Mouse (Mus musculus): ENCODE results near the gene Acacb. TPM values are rescaled to one million over a fixed set of nuclear protein-coding genes. Genes with fewer than 3 reads are reported as not detected.

The Acacb gene
- total RNA-seq, 2 experiments from 2014 or later = 4.4 to 5.3 TPM

DNA sequence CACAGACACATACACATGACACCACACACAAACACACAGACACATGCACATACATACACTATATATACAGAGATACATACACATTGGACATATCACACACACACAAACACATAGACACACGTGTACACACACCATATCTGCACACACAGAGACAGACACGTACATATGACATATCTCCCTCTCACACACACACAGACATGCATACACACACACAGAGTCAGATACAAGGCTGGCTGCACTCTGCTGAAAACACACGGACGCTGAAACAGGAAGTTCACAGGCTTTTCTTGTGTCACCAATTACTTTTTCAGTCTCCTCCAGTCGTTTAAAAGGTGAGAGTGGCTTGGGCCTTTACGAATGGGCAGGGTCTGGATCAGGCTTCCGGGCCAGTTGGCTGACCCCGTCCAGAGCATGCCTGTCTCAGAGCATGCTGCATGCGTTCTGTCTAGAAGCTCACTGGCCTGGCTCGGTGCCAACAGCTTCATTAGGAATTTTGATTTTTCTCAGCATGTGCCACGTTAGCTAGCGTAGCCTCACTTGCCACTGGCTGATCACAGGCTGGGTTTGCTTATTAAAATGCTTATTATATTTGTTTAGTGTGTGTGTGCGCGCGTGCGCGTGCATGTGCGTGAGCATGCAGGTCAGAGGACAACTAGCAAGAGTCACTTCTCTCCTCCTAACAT, 152.0 kb downstream of the Acacb start:
- no peak for DNase-seq (ENCODE audit: extremely low spot score in 1 of 2, low spot score in 2 of 2)
- Histone ChIP-seq H3K27ac (no peak overlapping the region), H3K4me3 (no peak overlapping the region)
- no peak for TF ChIP-seq CTCF (IDR thresholded peaks at IDR 0.05)
- intact Hi-C loops (cut with DNase I) = no loop called here

DNA sequence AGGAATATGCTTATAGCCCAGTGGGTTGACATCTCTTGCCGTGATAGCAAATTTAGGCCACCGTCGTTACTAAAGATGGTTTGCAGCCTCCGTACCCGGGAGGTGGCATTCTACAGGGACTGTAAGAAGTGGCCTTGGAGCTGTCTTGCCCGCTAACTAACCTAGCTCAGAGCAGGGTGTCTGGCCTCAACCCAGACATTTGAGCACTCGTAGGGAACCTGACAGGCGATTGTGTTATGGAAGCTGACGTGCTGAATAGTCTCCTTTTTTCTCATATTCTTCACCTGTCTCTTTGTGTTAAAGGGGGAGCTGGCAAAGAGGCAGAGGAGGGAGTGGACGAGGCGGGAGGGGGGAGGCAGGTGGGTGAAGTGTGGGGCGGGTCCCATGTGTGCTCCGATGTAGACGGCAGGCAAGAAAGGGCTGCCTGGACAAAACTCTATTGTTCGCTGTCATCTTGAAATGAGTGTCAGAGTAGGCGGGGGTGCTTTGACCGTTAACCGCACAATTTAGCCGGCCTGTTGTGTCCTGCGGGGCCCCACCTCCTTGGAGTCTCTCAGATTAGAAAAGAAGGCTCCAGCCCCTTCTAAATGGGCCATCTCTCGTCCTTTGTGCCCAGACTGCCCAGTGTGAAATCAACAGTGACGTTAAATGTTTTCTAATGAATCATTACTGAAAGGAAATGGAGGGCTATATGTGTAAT, 153.0 kb downstream of the Acacb start:
- DNase-seq (ENCODE audit: extremely low spot score in 1 of 2, low spot score in 2 of 2) = no peak
- intact Hi-C loops (cut with DNase I) = no loop called here
- no peak for TF ChIP-seq CTCF (IDR thresholded peaks at IDR 0.05)
- Histone ChIP-seq H3K4me3 (no peak overlapping the region), H3K27ac (no peak overlapping the region)

- intact Hi-C loops (cut with DNase I) = no loop called here
- H3K4me3 ChIP-seq = no peak overlapping the region
- no peak for DNase-seq (ENCODE audit: extremely low spot score in 1 of 2, low spot score in 2 of 2)
Observed at GRCm38 (mm10) chr5:114299883-114300610, 153.7 kb downstream of the Acacb start.

More at GRCm38 (mm10) chr5:114299883-114300610, 153.7 kb downstream of the Acacb start:
- H3K27ac ChIP-seq = no peak overlapping the region
- no peak for TF ChIP-seq CTCF (IDR thresholded peaks at IDR 0.05)

Other genes starting within 250 kb of the Acacb start
- gene Coro1c, start 237.8 kb upstream of the Acacb start, total RNA-seq (2021) = 10 to 100 TPM; 77.9 to 84.3 TPM
- gene Ssh1, start 152.6 kb upstream of the Acacb start, total RNA-seq (2021) = 10 to 100 TPM; 28.2 to 28.6 TPM
- not detected for gene Dao, start 142.8 kb upstream of the Acacb start, total RNA-seq (2021)
- gene Usp30, start 81.1 kb upstream of the Acacb start, total RNA-seq (2021) = 10 to 100 TPM; 39.4 to 42.1 TPM
- 100 to 1,000 TPM; 172 to 190 TPM for gene Svop, start 55.0 kb upstream of the Acacb start, total RNA-seq (2021)
- 1 to 10 TPM; 5.9 to 7.2 TPM for gene Alkbh2, start 18.3 kb upstream of the Acacb start, total RNA-seq (2021)
- gene Ung, start 16.1 kb upstream of the Acacb start, total RNA-seq (2021) = 1 to 10 TPM; 2.6 to 3.1 TPM
- gene Foxn4, start 127.3 kb downstream of the Acacb start, total RNA-seq (2021) = not detected
- gene Myo1h, start 142.6 kb downstream of the Acacb start, total RNA-seq (2021) = 1 to 10 TPM; 1.6 to 2.6 TPM
- 10 to 100 TPM; 56.8 to 58.8 TPM for gene Kctd10, start 234.0 kb downstream of the Acacb start, total RNA-seq (2021)
- 10 to 100 TPM; 79.6 to 83.8 TPM for gene Ube3b, start 234.1 kb downstream of the Acacb start, total RNA-seq (2021)

Data from left cerebral cortex, adult 2 months (tissue).